Mouse (Mus musculus): ENCODE data around the gene Cavin3. TPM values are rescaled to one million over a fixed set of nuclear protein-coding genes. Genes with fewer than 3 reads are reported as not detected.

The Cavin3 gene
- 10 to 100 TPM; 27.7 to 33.5 TPM for total RNA-seq (2021)
- long read RNA-seq, experiment 1, transcript Cavin3-201 (2 exons, 1,662 nt), result major isoform, 72 of 74 reads
- long read RNA-seq, experiment 1, partial matches to known transcripts, result 0 of 74 reads
- long read RNA-seq, experiment 1, other reads (novel, unspliced or antisense), result 2 of 74 reads
- long read RNA-seq, experiment 2, transcript Cavin3-201 (2 exons, 1,662 nt), result major isoform, 70 of 72 reads
- long read RNA-seq, experiment 2, partial matches to known transcripts, result 0 of 72 reads
- long read RNA-seq, experiment 2, other reads (novel, unspliced or antisense), result 2 of 72 reads

- peak; percentile 92 for DNase-seq
- intact Hi-C loops (cut with DNase I; ENCODE audit: low total_unique reads), result no loop called here
Measured at GRCm38 (mm10) chr7:105481505-105482411, at the start of gene Cavin3. Gene Cavin3, minus strand, starts transcription at chr7:105482300.

DNA sequence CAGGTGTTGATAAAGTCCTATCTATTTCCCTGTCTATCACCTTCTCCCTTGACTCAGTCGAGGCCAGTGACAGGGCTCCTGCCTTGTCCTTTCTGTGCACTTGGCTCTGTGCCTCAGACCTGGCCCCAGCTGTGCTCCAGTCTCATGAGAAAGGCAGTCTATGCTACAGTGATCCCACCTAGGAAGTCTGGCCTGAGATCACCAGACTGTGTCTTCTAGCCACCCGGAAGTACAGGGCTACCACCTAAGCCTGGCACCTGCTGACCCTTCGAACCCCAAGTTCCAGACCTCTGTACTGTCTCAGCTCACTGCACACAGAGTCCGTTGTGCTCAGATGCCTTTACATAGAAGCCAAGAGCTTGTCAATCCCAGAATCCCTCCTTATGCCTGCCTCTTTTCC is 46.0 kb upstream of the Cavin3 start:
- no peak for DNase-seq
- intact Hi-C loops (cut with DNase I; ENCODE audit: low total_unique reads), result no loop called here

DNA sequence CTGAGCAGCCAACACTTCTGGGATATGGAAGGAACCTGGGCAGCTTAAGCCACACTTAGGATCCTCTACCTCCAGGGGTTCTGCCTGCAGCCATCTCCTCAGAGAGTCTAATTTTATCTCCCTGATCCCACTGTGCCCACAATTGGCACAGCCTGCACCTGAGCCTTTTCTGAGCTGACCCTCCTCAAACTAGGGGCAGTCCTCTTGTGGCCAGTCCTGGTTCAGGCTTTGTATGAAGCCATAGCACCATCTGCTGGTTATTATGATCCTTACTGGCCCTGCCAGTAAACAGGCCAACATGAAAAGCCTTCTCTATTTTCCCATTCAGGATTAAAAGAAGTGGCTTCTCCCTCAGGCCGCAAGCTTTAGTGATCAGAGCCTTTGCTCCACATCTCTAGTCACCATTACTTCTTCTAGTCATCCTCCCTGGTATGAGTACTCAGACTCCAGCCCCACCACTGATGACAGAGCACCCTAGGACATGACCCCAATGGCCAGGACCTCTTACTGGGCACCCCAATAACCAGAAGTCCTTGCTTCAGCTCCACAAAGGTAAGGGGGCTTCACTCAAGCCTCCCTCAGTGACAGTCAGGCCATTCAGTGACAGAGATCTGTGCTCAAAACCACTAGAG is 45.3 kb upstream of the Cavin3 start:
- intact Hi-C loops (cut with DNase I; ENCODE audit: low total_unique reads), result no loop called here
- no peak for DNase-seq

- DNase-seq, result no peak
- intact Hi-C loops (cut with DNase I; ENCODE audit: low total_unique reads), result no loop called here
Measured at GRCm38 (mm10) chr7:105524222-105524621, 42.1 kb upstream of the Cavin3 start.

GRCm38 (mm10) chr7:105520201-105520600 is 38.1 kb upstream of the Cavin3 start:
- intact Hi-C loops (cut with DNase I; ENCODE audit: low total_unique reads), result no loop called here
- DNase-seq, result no peak

- intact Hi-C loops (cut with DNase I; ENCODE audit: low total_unique reads), result loop anchor here (10.0 kb wide), 1 partner anchor 345 kb away; no protein-coding TSS in a partner anchor
Measured at GRCm38 (mm10) chr7:105519771-105520170, 37.7 kb upstream of the Cavin3 start.

DNA sequence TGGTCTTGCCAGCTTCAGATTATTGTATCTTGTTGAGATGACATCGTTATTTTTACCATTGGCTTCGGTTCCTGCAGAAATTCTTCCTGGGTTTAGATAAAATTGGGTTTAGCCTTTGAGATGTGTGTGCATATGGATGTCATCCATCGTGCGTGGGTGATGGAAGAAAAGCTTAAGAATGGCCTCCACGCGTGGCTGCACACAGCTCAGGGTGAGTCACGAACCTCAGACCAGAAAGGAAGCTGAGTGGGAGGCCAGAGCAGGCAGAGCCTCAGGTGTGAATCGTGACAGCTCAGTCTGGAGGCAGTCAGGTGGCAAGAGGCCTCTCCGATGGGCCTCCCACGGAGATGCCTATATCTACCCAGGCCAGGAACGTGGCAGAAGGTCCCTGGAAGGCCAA is 37.2 kb upstream of the Cavin3 start:
- intact Hi-C loops (cut with DNase I; ENCODE audit: low total_unique reads), result loop anchor here (10.0 kb wide), 1 partner anchor 345 kb away; no protein-coding TSS in a partner anchor
- no peak for DNase-seq

More at GRCm38 (mm10) chr7:105519771-105520170, 37.7 kb upstream of the Cavin3 start:
- DNase-seq, result no peak

- intact Hi-C loops (cut with DNase I; ENCODE audit: low total_unique reads), result loop anchor here (2.0 to 10.0 kb wide), 2 partner anchors 108 to 342 kb away; no protein-coding TSS in a partner anchor
Measured at GRCm38 (mm10) chr7:105516669-105517360, 34.7 kb upstream of the Cavin3 start.

DNA sequence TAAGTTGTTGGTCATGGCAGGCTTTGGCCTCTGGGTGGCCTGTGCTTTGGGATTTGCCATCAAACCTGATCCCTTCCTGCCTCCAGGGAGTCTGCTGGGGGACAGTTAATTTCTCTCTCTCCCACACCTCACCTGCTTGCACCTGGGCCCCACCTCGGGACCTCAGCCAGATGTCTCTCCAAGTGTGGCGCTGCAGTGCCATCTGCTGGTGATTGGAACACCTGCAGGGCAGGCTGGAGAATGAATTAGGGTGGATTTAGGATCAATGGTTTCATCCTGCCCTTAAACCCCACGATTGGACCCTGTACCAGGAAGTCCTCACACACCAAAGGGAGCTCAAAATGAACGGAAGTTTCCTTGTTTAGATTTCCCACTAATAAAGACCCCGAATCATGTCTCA is 33.1 kb upstream of the Cavin3 start:
- intact Hi-C loops (cut with DNase I; ENCODE audit: low total_unique reads), result loop anchor here (10.0 kb wide), 1 partner anchor 340 kb away; no protein-coding TSS in a partner anchor

More at GRCm38 (mm10) chr7:105516669-105517360, 34.7 kb upstream of the Cavin3 start:
- no peak for DNase-seq

GRCm38 (mm10) chr7:105514561-105514960 is 32.5 kb upstream of the Cavin3 start:
- intact Hi-C loops (cut with DNase I; ENCODE audit: low total_unique reads), result loop anchor here (10.0 kb wide), 1 partner anchor 340 kb away; no protein-coding TSS in a partner anchor
- DNase-seq, result no peak

More for the DNA sequence above, 33.1 kb upstream of the Cavin3 start:
- DNase-seq, result peak; percentile 34

DNA sequence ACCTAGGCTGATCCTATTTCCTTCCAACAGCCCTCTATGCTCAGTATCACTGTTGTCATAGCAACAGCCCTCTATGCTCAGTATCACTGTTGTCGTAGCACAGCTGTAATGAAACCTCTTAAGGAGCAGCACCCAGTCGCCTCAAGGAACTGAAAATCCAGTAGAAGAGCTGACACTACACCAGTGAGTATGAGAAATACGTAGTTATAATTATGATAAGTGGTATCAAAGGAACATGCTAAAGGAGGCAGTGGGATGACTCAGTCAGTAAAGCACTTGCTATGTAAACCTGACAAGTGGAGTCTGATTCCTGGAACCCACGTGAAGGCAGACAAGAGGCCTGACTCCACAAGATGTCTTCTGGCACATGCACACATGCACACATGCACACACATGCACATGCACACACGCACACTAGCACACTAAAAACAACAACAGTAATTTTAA is 31.8 kb upstream of the Cavin3 start:
- intact Hi-C loops (cut with DNase I; ENCODE audit: low total_unique reads), result loop anchor here (10.0 kb wide), 1 partner anchor 339 kb away; no protein-coding TSS in a partner anchor
- no peak for DNase-seq

DNA sequence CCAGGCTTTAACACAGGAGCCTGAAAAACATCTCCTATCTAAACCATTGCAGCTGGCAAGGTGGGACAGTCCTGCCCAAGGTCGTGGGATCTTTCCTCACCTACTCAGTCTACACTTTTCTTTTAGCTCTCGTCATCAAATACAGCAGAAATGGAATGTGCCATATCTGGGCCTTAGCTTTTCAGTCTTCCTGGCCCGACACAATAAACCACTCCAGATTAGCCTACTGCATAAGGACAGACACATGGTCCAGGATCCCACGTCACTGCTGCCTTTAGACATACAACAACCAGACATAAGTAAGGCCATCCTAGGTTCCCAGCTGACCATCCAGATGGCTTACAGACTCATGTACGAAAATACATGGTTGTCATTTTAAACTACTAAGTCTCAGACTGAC is 28.0 kb upstream of the Cavin3 start:
- DNase-seq, result no peak
- intact Hi-C loops (cut with DNase I; ENCODE audit: low total_unique reads), result loop anchor here (10.0 kb wide), 1 partner anchor 335 kb away; no protein-coding TSS in a partner anchor

DNA sequence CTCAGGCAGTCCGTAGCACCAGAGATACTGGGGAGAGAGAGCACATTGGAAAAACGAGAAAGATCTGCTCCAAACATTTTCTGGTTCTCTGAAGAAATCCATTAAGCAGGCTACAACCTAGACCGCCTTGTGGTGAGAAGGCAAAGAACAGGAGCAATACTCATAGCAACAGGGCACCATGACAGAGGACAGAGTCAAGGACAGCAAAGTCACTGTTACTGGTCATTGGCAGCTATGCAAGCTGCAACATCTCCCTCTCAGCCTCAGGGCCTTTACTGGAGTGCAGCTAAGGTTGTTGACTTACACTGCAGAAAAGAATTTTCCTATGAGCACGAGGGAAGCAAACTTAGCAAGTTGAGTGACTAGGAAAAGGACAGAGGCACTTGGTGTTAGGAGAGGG is 25.2 kb upstream of the Cavin3 start:
- intact Hi-C loops (cut with DNase I; ENCODE audit: low total_unique reads), result no loop called here
- no peak for DNase-seq

GRCm38 (mm10) chr7:105501984-105502383 is 19.9 kb upstream of the Cavin3 start:
- intact Hi-C loops (cut with DNase I; ENCODE audit: low total_unique reads), result no loop called here
- DNase-seq, result no peak

DNA sequence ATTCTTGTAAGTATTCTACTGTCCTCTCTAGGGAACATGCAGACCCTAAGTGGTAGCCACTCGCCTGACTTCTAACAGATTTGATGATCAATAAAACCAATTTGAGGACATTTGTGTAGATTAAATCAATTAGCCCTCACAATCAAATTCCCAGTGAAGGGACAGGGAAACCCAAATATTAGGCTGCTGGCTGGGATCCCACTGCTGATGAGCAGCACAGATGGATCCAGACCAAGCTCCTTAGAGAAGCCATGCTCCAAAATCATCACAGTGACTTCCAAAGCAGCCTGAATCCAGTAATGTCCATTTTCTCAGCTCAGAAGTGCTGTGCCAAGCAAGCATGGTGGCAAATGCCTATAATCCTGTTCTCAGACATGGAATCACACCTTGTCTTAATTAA is 17.6 kb upstream of the Cavin3 start:
- intact Hi-C loops (cut with DNase I; ENCODE audit: low total_unique reads), result no loop called here
- no peak for DNase-seq

- no peak for DNase-seq
- intact Hi-C loops (cut with DNase I; ENCODE audit: low total_unique reads), result no loop called here
Measured at GRCm38 (mm10) chr7:105498854-105499492, 16.9 kb upstream of the Cavin3 start.

DNA sequence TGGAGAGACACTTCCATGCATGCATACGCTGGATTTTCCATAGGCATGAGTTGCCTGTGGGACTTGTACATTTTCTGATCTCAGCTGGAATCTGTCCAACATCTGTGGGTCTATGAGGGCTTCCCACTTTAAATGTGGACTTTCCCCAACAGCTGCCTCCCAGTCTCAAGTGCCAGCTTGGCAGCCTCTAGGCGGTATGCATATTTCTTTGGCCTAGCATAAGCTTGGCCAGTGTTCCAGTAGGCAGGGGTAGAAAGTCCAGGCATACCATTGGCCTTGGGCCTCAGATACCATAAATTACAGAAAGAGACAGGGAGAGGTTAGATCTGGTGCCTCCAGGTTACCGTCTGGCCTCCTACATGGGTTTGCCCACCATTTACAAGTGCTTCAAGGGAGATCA is 15.8 kb upstream of the Cavin3 start:
- no peak for DNase-seq
- intact Hi-C loops (cut with DNase I; ENCODE audit: low total_unique reads), result no loop called here

DNA sequence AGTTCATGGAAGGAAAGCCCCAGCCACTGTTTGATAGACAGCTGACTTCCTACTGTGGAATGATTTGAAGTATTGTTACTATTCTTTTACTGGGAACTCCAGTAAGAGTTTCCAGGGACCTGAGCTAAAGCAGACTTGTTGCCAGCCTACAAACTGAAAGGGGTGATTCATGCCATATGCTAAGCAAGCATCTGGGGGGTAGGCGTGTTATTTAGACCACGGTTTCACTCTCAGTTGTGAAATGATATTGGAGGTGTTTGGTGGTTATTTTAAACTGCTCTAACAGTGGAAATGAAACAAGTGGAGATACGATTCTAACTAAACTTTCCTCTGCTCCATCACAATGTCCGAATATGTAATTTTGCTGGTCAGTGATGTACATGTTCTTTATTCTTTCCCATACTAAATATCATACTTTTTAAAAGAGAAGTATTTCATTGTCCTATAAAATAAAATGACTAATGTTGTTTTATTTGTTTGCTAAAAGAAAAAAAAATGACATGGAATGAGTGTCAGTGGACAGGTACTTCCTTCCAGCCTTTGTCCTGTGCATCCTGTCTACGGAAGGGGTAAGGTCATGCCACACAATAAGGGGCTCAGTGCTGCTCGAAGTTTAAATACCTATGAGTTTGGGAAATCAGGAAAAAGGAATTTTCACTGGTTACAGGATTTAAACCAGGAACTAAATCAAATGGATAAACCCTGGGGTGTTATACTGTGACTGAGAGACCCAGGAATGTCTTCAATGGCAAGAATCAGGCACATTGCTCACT is 5.2 kb upstream of the Cavin3 start:
- intact Hi-C loops (cut with DNase I; ENCODE audit: low total_unique reads), result no loop called here
- DNase-seq, result no peak
